Mouse (Mus musculus) limb, embryonic 10.5 days (tissue): ENCODE results near the gene Fbxw16. TPM values are rescaled to one million over a fixed set of nuclear protein-coding genes. Genes with fewer than 3 reads are reported as not detected.
"Not testable (repeated sequence)": the region's sequence is repeated elsewhere in the genome, so short reads cannot be mapped to it uniquely, and the experiment has no call there.

Experiments
- DNase-seq: peaks from one replicate; pipeline ENCODE4 v3.0.0-alpha.2; 2017; ENCODE audit warnings: low spot score
- H3K27ac ChIP-seq: fragments of 300-500 bp; sonication (generic); 2 replicates; pipeline ENCODE4 v1.5.1; 2016; ENCODE audit warnings: mild to moderate bottlenecking
- H3K27me3 ChIP-seq: fragments of 300-500 bp; sonication (generic); 2 replicates; pipeline ENCODE4 v1.6.1; 2016; ENCODE audit warnings: low read depth, mild to moderate bottlenecking; ENCODE audit not compliant: poor library complexity, severe bottlenecking
- H3K36me3 ChIP-seq: fragments of 300-500 bp; sonication (generic); 2 replicates; pipeline ENCODE4 v1.6.1; 2016; ENCODE audit warnings: mild to moderate bottlenecking, moderate library complexity
- H3K4me1 ChIP-seq: fragments of 300-500 bp; sonication (generic); 2 replicates; pipeline ENCODE4 v1.6.1; 2016
- H3K4me3 ChIP-seq: fragments of 300-500 bp; sonication (generic); 2 replicates; pipeline ENCODE4 v1.5.1; 2016; ENCODE audit warnings: mild to moderate bottlenecking, moderate library complexity
- H3K9me3 ChIP-seq: fragments of 300-500 bp; sonication (generic); replicated peaks from 2 replicates; pipeline ENCODE4 v1.6.1; 2016; ENCODE audit warnings: mild to moderate bottlenecking
- WGBS: fragments of 180-500 bp; shearing (Covaris S2); methylation state at CpG from one replicate; pipeline ENCODE4 v1.1.7; 2016; 5-methylcytosine and 5-hydroxymethylcytosine counted together
- polyA plus RNA-seq: library from polyadenylated mRNA; unstranded; fragments of >200 nt; fragmentation: Nextera tagmentation; extraction: Ambion mirVana; gene quantifications from 2 replicates; pipeline ENCODE4 v1.2.1, GENCODE M21; 2016

Fbxw16 gene
- polyA plus RNA-seq, result not detected in 2 replicates

DNA sequence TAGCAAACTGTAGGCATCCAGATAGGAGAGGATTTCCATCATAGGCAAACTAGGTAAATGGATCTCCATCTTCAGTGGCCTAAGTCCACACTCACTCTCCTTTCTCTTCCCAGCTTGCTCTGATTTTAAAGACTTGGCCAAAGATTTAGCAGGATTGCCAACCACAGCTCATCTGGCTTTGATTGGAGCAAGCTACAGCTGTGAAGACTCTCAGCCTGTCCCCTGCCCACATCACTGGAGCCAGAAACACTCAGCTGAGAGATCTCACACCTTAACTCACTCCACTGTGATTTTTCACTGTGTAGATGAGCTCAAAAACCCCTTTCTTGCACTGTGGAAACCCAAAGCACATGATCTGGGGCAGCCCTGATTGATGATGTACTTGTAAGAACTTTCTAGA, at the start of gene Fbxw16:
Gene Fbxw16, minus strand, starts transcription at position 101 of the 400 bp plus-strand sequence.
- Histone ChIP-seq H3K36me3 (no peaks in the 10 kb centered on the region), H3K4me1 (no peaks in the 10 kb centered on the region), H3K27me3 (no peaks in the 10 kb centered on the region), H3K9me3 (no peaks in the 10 kb centered on the region), H3K27ac (no peak within 1 kb of the TSS), H3K4me3 (no peak within 1 kb of the TSS)
- DNase-seq, result no peak

DNA sequence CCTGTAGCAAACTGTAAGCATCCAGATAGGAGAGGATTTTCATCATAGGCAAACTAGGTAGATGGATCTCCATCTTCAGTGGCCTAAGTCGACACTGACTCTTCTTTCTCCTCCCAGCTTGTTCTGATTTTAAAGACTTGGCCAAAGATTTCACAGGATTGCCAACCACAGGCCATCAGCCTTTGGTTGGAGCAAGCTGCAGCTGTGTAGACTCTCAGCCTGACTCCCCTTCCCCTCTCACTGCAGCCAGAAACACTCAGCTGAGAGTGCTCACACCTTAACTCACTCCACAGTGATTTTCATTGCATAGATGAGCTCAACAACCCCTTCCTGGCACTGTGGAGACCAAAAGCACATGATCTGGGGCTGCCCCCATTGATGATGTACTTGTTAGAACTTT, 46.8 kb upstream of the Fbxw16 start, which contains the start of gene Fbxw19:
Gene Fbxw19, minus strand, starts transcription at position 101 of the 400 bp plus-strand sequence.
- 70% methylated on average over 1 of the region's 1 CpGs for WGBS

GRCm38 (mm10) chr9:109432956-109433355, 16.0 kb downstream of the Fbxw16 start:
- Histone ChIP-seq H3K27me3 (no peaks in the 10 kb centered on the region), H3K9me3 (no peaks in the 10 kb centered on the region), H3K27ac (no peak overlapping the region), H3K36me3 (no peaks in the 10 kb centered on the region), H3K4me1 (no peaks in the 10 kb centered on the region), H3K4me3 (no peak overlapping the region)
- WGBS, result 100% methylated on average over 1 of the region's 1 CpGs
- no peak for DNase-seq

More for the DNA sequence above, 46.8 kb upstream of the Fbxw16 start, which contains the start of gene Fbxw19:
- not testable (repeated sequence) for H3K27me3 ChIP-seq, H3K9me3 ChIP-seq, DNase-seq, H3K27ac ChIP-seq, H3K4me1 ChIP-seq, H3K4me3 ChIP-seq, H3K36me3 ChIP-seq

DNA sequence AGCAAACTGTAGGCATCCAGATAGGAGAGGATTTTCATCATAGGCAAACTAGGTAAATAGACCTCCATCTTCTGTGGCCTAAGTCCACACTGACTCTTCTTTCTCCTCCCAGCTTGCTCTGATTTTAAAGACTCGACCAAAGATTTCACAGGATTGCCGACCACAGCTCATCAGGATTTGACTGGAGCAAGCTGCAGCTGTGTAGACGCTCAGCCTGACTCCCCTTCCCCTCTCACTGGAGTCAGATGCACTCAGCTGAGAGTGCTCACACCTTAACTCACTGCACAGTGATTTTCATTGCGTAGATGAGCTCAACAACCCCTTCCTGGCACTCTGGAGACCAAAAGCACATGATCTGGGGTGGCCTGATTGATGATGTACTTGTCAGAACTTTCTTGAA, 44.7 kb downstream of the Fbxw16 start, which contains the start of gene Fbxw22:
Gene Fbxw22, minus strand, starts transcription at position 101 of the 400 bp plus-strand sequence.
- H3K27ac ChIP-seq, H3K27me3 ChIP-seq, H3K9me3 ChIP-seq, H3K4me1 ChIP-seq, H3K4me3 ChIP-seq, H3K36me3 ChIP-seq, DNase-seq: not testable (repeated sequence)
- 77% methylated on average over 4 of the region's 4 CpGs for WGBS

Other genes with a start within 250 kb of the Fbxw16 start
- not detected in 2 replicates for gene Fbxw20, start 214.4 kb downstream of the Fbxw16 start, polyA plus RNA-seq
- not detected in 2 replicates for gene Fbxw14, start 161.5 kb downstream of the Fbxw16 start, polyA plus RNA-seq
- gene Fbxw28, start 109.5 kb downstream of the Fbxw16 start, polyA plus RNA-seq, result not detected in 2 replicates
- gene Fbxw22, start 44.8 kb downstream of the Fbxw16 start, polyA plus RNA-seq, result not detected in 2 replicates
- gene Fbxw19, start 46.7 kb upstream of the Fbxw16 start, polyA plus RNA-seq, result not detected in 2 replicates
- not detected in 2 replicates for gene Fbxw15, start 119.1 kb upstream of the Fbxw16 start, polyA plus RNA-seq
- gene Fbxw24, start 176.9 kb upstream of the Fbxw16 start, polyA plus RNA-seq, result not detected in 2 replicates
- not detected in 2 replicates for gene Fbxw25, start 215.5 kb upstream of the Fbxw16 start, polyA plus RNA-seq